Mouse (Mus musculus): ENCODE data around the gene Emg1. TPM values are rescaled to one million over a fixed set of nuclear protein-coding genes. Genes with fewer than 3 reads are reported as not detected.
"Not testable (repeated sequence)": the region's sequence is repeated elsewhere in the genome, so short reads cannot be mapped to it uniquely, and the experiment has no call there.

Gene Emg1
- polyA plus RNA-seq, 1 experiment from 2014 or later: 233 TPM

- ATAC-seq (ENCODE audit: low FRiP score, low TSS enrichment); H3K4me3 ChIP-seq (ENCODE audit: low read length); H3K36me3 ChIP-seq (ENCODE audit: control insufficient read depth, insufficient read depth, low read length); H3K4me1 ChIP-seq (ENCODE audit: control insufficient read depth, insufficient read depth, low read length); H3K4me2 ChIP-seq (replicated peaks; ENCODE audit: low read depth, low read length); H3K9me3 ChIP-seq (ENCODE audit: control insufficient read depth, low read length); H3K27me3 ChIP-seq (ENCODE audit: control insufficient read depth, insufficient read depth, low read length); H3K27ac ChIP-seq (ENCODE audit: low read depth, low read length); H3K9ac ChIP-seq (ENCODE audit: low read depth, low read length): not testable (repeated sequence)
- WGBS: 57% methylated on average over 6 of the region's 6 CpGs
Measured at GRCm38 (mm10) chr6:124682291-124682690, 29.7 kb downstream of the Emg1 start.

GRCm38 (mm10) chr6:124679486-124679885 lies 32.5 kb downstream of the Emg1 start:
- H3K9me3 ChIP-seq (ENCODE audit: control insufficient read depth, low read length): no peaks in the 10 kb centered on the region
- 93% methylated on average over 3 of the region's 3 CpGs for WGBS
- no peak overlapping the region for H3K4me3 ChIP-seq (ENCODE audit: low read length)
- ATAC-seq (ENCODE audit: low FRiP score, low TSS enrichment): no peak
- no peaks in the 10 kb centered on the region for H3K27me3 ChIP-seq (ENCODE audit: control insufficient read depth, insufficient read depth, low read length)
- H3K9ac ChIP-seq (ENCODE audit: low read depth, low read length): no peak overlapping the region
- H3K27ac ChIP-seq (ENCODE audit: low read depth, low read length): no peak overlapping the region
- H3K4me2 ChIP-seq (replicated peaks; ENCODE audit: low read depth, low read length): no peak overlapping the region
- H3K4me1 ChIP-seq (ENCODE audit: control insufficient read depth, insufficient read depth, low read length): no peaks in the 10 kb centered on the region
- H3K36me3 ChIP-seq (ENCODE audit: control insufficient read depth, insufficient read depth, low read length): no peaks in the 10 kb centered on the region

GRCm38 (mm10) chr6:124678769-124679168 lies 33.2 kb downstream of the Emg1 start:
- H3K4me2 ChIP-seq (replicated peaks; ENCODE audit: low read depth, low read length): no peak overlapping the region
- no peak overlapping the region for H3K4me3 ChIP-seq (ENCODE audit: low read length)
- H3K27me3 ChIP-seq (ENCODE audit: control insufficient read depth, insufficient read depth, low read length): no peaks in the 10 kb centered on the region
- 98% methylated on average over 7 of the region's 7 CpGs for WGBS
- H3K4me1 ChIP-seq (ENCODE audit: control insufficient read depth, insufficient read depth, low read length): no peaks in the 10 kb centered on the region
- no peak overlapping the region for H3K9ac ChIP-seq (ENCODE audit: low read depth, low read length)
- no peaks in the 10 kb centered on the region for H3K9me3 ChIP-seq (ENCODE audit: control insufficient read depth, low read length)
- no peak for ATAC-seq (ENCODE audit: low FRiP score, low TSS enrichment)
- no peaks in the 10 kb centered on the region for H3K36me3 ChIP-seq (ENCODE audit: control insufficient read depth, insufficient read depth, low read length)
- no peak overlapping the region for H3K27ac ChIP-seq (ENCODE audit: low read depth, low read length)

- 92% methylated on average over 6 of the region's 6 CpGs for WGBS
- no peaks in the 10 kb centered on the region for H3K36me3 ChIP-seq (ENCODE audit: control insufficient read depth, insufficient read depth, low read length)
- H3K4me2 ChIP-seq (replicated peaks; ENCODE audit: low read depth, low read length): no peak overlapping the region
- no peaks in the 10 kb centered on the region for H3K27me3 ChIP-seq (ENCODE audit: control insufficient read depth, insufficient read depth, low read length)
- peaks cover 5% of the 10 kb centered on the region; the same call in 1 of the 2 replicates for H3K4me1 ChIP-seq (ENCODE audit: control insufficient read depth, insufficient read depth, low read length)
- H3K9ac ChIP-seq (ENCODE audit: low read depth, low read length): no peak overlapping the region
- H3K27ac ChIP-seq (ENCODE audit: low read depth, low read length): no peak overlapping the region
- no peak for ATAC-seq (ENCODE audit: low FRiP score, low TSS enrichment)
- H3K9me3 ChIP-seq (ENCODE audit: control insufficient read depth, low read length): no peaks in the 10 kb centered on the region
- no peak overlapping the region for H3K4me3 ChIP-seq (ENCODE audit: low read length)
Measured at GRCm38 (mm10) chr6:124676171-124676570, 35.8 kb downstream of the Emg1 start.

GRCm38 (mm10) chr6:124674591-124674990 lies 37.4 kb downstream of the Emg1 start:
- Histone ChIP-seq H3K4me2 (replicated peaks; ENCODE audit: low read depth, low read length) (no peak overlapping the region), H3K27me3 (ENCODE audit: control insufficient read depth, insufficient read depth, low read length) (no peaks in the 10 kb centered on the region), H3K4me3 (ENCODE audit: low read length) (no peak overlapping the region), H3K9ac (ENCODE audit: low read depth, low read length) (no peak overlapping the region), H3K36me3 (ENCODE audit: control insufficient read depth, insufficient read depth, low read length) (no peaks in the 10 kb centered on the region), H3K4me1 (ENCODE audit: control insufficient read depth, insufficient read depth, low read length) (peaks cover 5% of the 10 kb centered on the region; the same call in 1 of the 2 replicates), H3K9me3 (ENCODE audit: control insufficient read depth, low read length) (no peaks in the 10 kb centered on the region), H3K27ac (ENCODE audit: low read depth, low read length) (no peak overlapping the region)
- no peak for ATAC-seq (ENCODE audit: low FRiP score, low TSS enrichment)
- WGBS: 95% methylated on average over 7 of the region's 7 CpGs

- H3K36me3 ChIP-seq (ENCODE audit: control insufficient read depth, insufficient read depth, low read length): no peaks in the 10 kb centered on the region
- H3K4me1 ChIP-seq (ENCODE audit: control insufficient read depth, insufficient read depth, low read length): peaks cover 5% of the 10 kb centered on the region; the same call in 1 of the 2 replicates
- H3K27me3 ChIP-seq (ENCODE audit: control insufficient read depth, insufficient read depth, low read length): no peaks in the 10 kb centered on the region
- H3K9me3 ChIP-seq (ENCODE audit: control insufficient read depth, low read length): no peaks in the 10 kb centered on the region
- WGBS: 93% methylated on average over 9 of the region's 9 CpGs
- no peak overlapping the region for H3K4me3 ChIP-seq (ENCODE audit: low read length)
- ATAC-seq (ENCODE audit: low FRiP score, low TSS enrichment): no peak
- H3K9ac ChIP-seq (ENCODE audit: low read depth, low read length): no peak overlapping the region
- H3K27ac ChIP-seq (ENCODE audit: low read depth, low read length): no peak overlapping the region
- H3K4me2 ChIP-seq (replicated peaks; ENCODE audit: low read depth, low read length): no peak overlapping the region
Measured at GRCm38 (mm10) chr6:124673619-124674018, 38.4 kb downstream of the Emg1 start.

- Histone ChIP-seq H3K27ac (ENCODE audit: low read depth, low read length) (no peak overlapping the region), H3K36me3 (ENCODE audit: control insufficient read depth, insufficient read depth, low read length) (no peaks in the 10 kb centered on the region), H3K27me3 (ENCODE audit: control insufficient read depth, insufficient read depth, low read length) (no peaks in the 10 kb centered on the region), H3K9me3 (ENCODE audit: control insufficient read depth, low read length) (no peaks in the 10 kb centered on the region), H3K9ac (ENCODE audit: low read depth, low read length) (no peak overlapping the region), H3K4me3 (ENCODE audit: low read length) (no peak overlapping the region), H3K4me1 (ENCODE audit: control insufficient read depth, insufficient read depth, low read length) (peaks cover 5% of the 10 kb centered on the region; the same call in 1 of the 2 replicates), H3K4me2 (replicated peaks; ENCODE audit: low read depth, low read length) (no peak overlapping the region)
- 38% methylated on average over 6 of the region's 6 CpGs for WGBS
- no peak for ATAC-seq (ENCODE audit: low FRiP score, low TSS enrichment)
Measured at GRCm38 (mm10) chr6:124672100-124672499, 39.9 kb downstream of the Emg1 start.

GRCm38 (mm10) chr6:124670281-124670900 lies 41.6 kb downstream of the Emg1 start:
- Histone ChIP-seq H3K27ac (ENCODE audit: low read depth, low read length) (no peak overlapping the region), H3K9ac (ENCODE audit: low read depth, low read length) (no peak overlapping the region), H3K4me1 (ENCODE audit: control insufficient read depth, insufficient read depth, low read length) (peaks cover 5% of the 10 kb centered on the region; the same call in 1 of the 2 replicates), H3K9me3 (ENCODE audit: control insufficient read depth, low read length) (no peaks in the 10 kb centered on the region), H3K36me3 (ENCODE audit: control insufficient read depth, insufficient read depth, low read length) (no peaks in the 10 kb centered on the region), H3K4me2 (replicated peaks; ENCODE audit: low read depth, low read length) (no peak overlapping the region), H3K4me3 (ENCODE audit: low read length) (no peak overlapping the region), H3K27me3 (ENCODE audit: control insufficient read depth, insufficient read depth, low read length) (no peaks in the 10 kb centered on the region)
- ATAC-seq (ENCODE audit: low FRiP score, low TSS enrichment): no peak
- WGBS: 85% methylated on average over 7 of the region's 7 CpGs

- no peak overlapping the region for H3K27ac ChIP-seq (ENCODE audit: low read depth, low read length)
- no peak for ATAC-seq (ENCODE audit: low FRiP score, low TSS enrichment)
- 77% methylated on average over 11 of the region's 11 CpGs for WGBS
Measured at GRCm38 (mm10) chr6:124669234-124669859, 42.6 kb downstream of the Emg1 start.

More at GRCm38 (mm10) chr6:124669234-124669859, 42.6 kb downstream of the Emg1 start:
- Histone ChIP-seq H3K4me2 (replicated peaks; ENCODE audit: low read depth, low read length) (no peak overlapping the region), H3K4me3 (ENCODE audit: low read length) (no peak overlapping the region), H3K9me3 (ENCODE audit: control insufficient read depth, low read length) (no peaks in the 10 kb centered on the region), H3K27me3 (ENCODE audit: control insufficient read depth, insufficient read depth, low read length) (no peaks in the 10 kb centered on the region), H3K36me3 (ENCODE audit: control insufficient read depth, insufficient read depth, low read length) (no peaks in the 10 kb centered on the region), H3K9ac (ENCODE audit: low read depth, low read length) (no peak overlapping the region), H3K4me1 (ENCODE audit: control insufficient read depth, insufficient read depth, low read length) (peaks cover 5% of the 10 kb centered on the region; the same call in 1 of the 2 replicates)

Measured in kidney, embryonic 14.5 days (tissue).